Mouse (Mus musculus): ENCODE data around the gene Tbcd.

DNA sequence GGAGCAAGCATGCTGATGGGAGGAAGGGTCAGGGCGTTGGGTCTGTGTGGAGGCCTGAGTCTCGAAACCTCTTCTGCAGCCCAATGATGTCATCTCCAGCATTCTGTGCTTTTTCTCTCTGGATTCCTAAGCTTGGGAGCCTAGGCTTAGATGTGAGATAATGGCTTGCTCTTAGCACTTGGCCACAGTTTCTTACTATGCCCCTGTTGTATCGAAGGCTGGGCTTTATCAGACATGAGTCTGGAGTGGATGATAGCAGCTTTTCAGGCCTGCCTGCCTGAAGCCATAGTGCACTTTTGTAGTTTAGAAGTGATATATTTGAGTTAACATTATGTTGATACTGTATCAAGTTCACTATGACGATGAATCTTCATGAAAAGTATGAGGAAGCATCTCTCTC is 49.8 kb downstream of the Tbcd start:
- TF ChIP-seq CTCF (conservative IDR thresholded peaks at IDR 0.05; ENCODE audit: low read length): no peak
- no peak for TF ChIP-seq NANOG (IDR thresholded peaks at IDR 0.05; ENCODE audit: borderline replicate concordance, low read length)
